Mouse (Mus musculus): ENCODE measurements around the gene Kcna3. TPM values are rescaled to one million over a fixed set of nuclear protein-coding genes. Genes with fewer than 3 reads are reported as not detected.

Gene Kcna3
- polyA plus RNA-seq (2017; shearing (Covaris generic)), result 100 to 1,000 TPM in 1 of 2 experiments, 10 to 100 TPM in 1; 79.6 to 154 TPM

DNA sequence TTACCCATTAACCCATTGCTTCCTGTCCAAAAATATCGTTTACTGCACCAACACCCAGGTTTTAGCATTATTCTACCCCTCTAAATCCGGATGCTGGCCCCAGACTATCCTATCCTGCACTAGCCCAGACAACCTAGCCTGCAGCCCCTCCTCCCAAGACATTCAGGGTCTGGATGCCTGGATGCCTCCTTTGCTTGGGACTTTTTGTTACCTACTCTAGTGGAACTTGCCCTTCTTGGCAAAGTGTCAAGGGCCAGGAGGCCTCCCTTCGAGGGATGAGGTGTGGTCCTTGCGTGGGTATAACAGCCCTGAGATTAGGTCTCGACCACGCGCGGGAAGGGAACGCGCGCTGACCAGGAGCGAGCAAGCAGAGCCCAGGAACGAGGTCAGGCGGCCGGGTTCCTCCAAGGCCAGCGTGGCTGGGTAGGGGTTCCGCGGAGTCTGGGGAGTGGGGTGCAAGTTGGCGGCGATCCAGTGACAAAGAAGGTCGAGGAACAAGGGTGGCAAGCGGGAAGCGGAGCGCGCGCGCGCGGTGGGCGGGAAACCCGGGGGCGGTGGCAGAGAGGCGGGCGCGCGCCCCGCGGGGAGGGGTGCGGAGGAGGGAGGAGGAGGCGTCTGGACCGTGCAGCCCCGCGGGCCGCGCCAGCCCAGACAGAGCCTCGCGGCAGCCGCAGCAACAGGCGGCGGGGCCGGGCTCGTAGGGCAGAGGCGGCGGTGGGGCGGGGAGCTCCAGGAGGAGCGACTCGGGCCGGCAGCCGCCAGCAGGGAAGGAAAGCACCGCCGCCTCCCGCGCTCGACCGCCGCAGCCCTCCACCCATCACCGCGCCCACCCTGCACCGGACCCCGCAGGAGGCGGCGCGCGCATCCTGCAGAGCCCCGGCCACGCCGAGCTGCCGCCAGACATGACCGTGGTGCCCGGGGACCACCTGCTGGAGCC lies at the start of gene Kcna3:
Gene Kcna3, plus strand, starts transcription at position 649 of the 937 bp plus-strand sequence.

Other genes with a start within 250 kb of the Kcna3 start
- gene Cd53, start 246.0 kb upstream of the Kcna3 start, polyA plus RNA-seq (2017; shearing (Covaris generic)), result 1,000 to 10,000 TPM in 1 of 2 experiments, 100 to 1,000 TPM in 1; 875 to 1,003 TPM
- under 1 TPM; 0.11 to 0.43 TPM for gene Olfr266, start 209.9 kb upstream of the Kcna3 start, polyA plus RNA-seq (2017; shearing (Covaris generic))
- 1 to 10 TPM; 1.7 to 2.8 TPM for gene Kcna2, start 65.0 kb downstream of the Kcna3 start, polyA plus RNA-seq (2017; shearing (Covaris generic))
- not detected for gene Kcna10, start 146.9 kb downstream of the Kcna3 start, polyA plus RNA-seq (2017; shearing (Covaris generic))
- gene Cym, start 185.6 kb downstream of the Kcna3 start, polyA plus RNA-seq (2017; shearing (Covaris generic)), result under 1 TPM in 1 of 2 experiments, not detected in 1; 0.34 TPM
- gene A630076J17Rik, start 194.4 kb downstream of the Kcna3 start, polyA plus RNA-seq (2017; shearing (Covaris generic)), result under 1 TPM in 1 of 2 experiments, not detected in 1; 0.87 TPM
- gene Prok1, start 203.5 kb downstream of the Kcna3 start, polyA plus RNA-seq (2017; shearing (Covaris generic)), result 1 to 10 TPM in 1 of 2 experiments, under 1 TPM in 1; 0.20 to 1.5 TPM
- gene Lamtor5, start 242.7 kb downstream of the Kcna3 start, polyA plus RNA-seq (2017; shearing (Covaris generic)), result 100 to 1,000 TPM; 140 to 198 TPM

All from inflammation-experienced regulatory T-cells (primary cell).